Comparison of ENCODE assay signal across 13 mouse cellular contexts in genomic region chr10:77144372-77144771, GRCm38 (mm10). TPM values are rescaled to one million over a fixed set of nuclear protein-coding genes. Genes with fewer than 3 reads are reported as not detected.
DNase-seq lines count a peak whose midpoint lies in the region; ATAC-seq and TF ChIP-seq lines count a peak whose summit lies in the region.
"Had no signal": no experiment of that assay in that cellular context is flagged by ENCODE, and none has a peak within 500 bp of the region (broad histone marks: within the 10 kb centered on the region; RNA-seq: fewer than 3 reads in every experiment).

No protein-coding gene starts in this region.

- H3K9ac ChIP-seq in lung, embryonic 14.5 days, result no peak overlapping the region
- no peak overlapping the region for H3K9ac ChIP-seq in midbrain, embryonic 14.5 days (replicated peaks; ENCODE audit: low read length)
- H3K9ac ChIP-seq: limb, embryonic 13.5 days had no signal

- WGBS in embryonic facial prominence, embryonic 10.5 days, result 92% methylated on average over 2 of the region's 2 CpGs
- 85% methylated on average over 2 of the region's 2 CpGs for WGBS in lung, embryonic 14.5 days
- 94% methylated on average over 2 of the region's 2 CpGs for WGBS in midbrain, embryonic 14.5 days

- H3K27me3 ChIP-seq in embryonic facial prominence, embryonic 10.5 days (replicated peaks; ENCODE audit: low read depth, poor library complexity, severe bottlenecking), result no peaks in the 10 kb centered on the region
- H3K27me3 ChIP-seq in lung, embryonic 14.5 days (ENCODE audit: insufficient read depth, low read length), result no peaks in the 10 kb centered on the region
- no peaks in the 10 kb centered on the region for H3K27me3 ChIP-seq in midbrain, embryonic 14.5 days (ENCODE audit: control insufficient read depth, insufficient read depth, low read length)
- H3K27me3 ChIP-seq: limb, embryonic 13.5 days had no signal

- H3K4me3 ChIP-seq in embryonic facial prominence, embryonic 10.5 days, result no peak overlapping the region
- H3K4me3 ChIP-seq in lung, embryonic 14.5 days (ENCODE audit: low read depth, low read length), result no peak overlapping the region
- no peak overlapping the region for H3K4me3 ChIP-seq in midbrain, embryonic 14.5 days (replicated peaks; ENCODE audit: low read depth, low read length)
- H3K4me3 ChIP-seq: limb, embryonic 13.5 days had no signal

- peak; percentile 35 for DNase-seq in adrenal gland, postnatal 10 days
- DNase-seq in adrenal gland, postnatal 4 days (ENCODE audit: low spot score in 2 of 2), result no peak
- DNase-seq in kidney, adult 18-20 months, result peak; percentile 52
- no peak for DNase-seq in kidney, postnatal 14 days
- no peak for DNase-seq in embryonic facial prominence, embryonic 10.5 days (ENCODE audit: low spot score)
- DNase-seq in lung, embryonic 14.5 days, result peak; percentile 44
- DNase-seq in T-cell, adult 2 months (ENCODE audit: low spot score), result no peak
- DNase-seq in midbrain, embryonic 14.5 days, result no peak
- DNase-seq: adrenal gland, adult 8-10 months; cerebellum, adult 8-10 months; heart, postnatal 10 days; thymus, postnatal 25 days had no signal

- ATAC-seq in lung, embryonic 14.5 days (ENCODE audit: insufficient read depth), result no peak
- no peak for ATAC-seq in midbrain, embryonic 14.5 days (ENCODE audit: low FRiP score, low TSS enrichment)

- peak overlapping the region; percentile 45; the same call in 1 of the 2 replicates for H3K27ac ChIP-seq in embryonic facial prominence, embryonic 10.5 days (replicated peaks)
- no peak overlapping the region for H3K27ac ChIP-seq in lung, embryonic 14.5 days (ENCODE audit: low read depth)
- H3K27ac ChIP-seq in midbrain, embryonic 14.5 days (replicated peaks; ENCODE audit: low read depth, low read length), result no peak overlapping the region
- H3K27ac ChIP-seq: limb, embryonic 13.5 days had no signal

- peaks cover 16% of the 10 kb centered on the region for H3K36me3 ChIP-seq in embryonic facial prominence, embryonic 10.5 days (replicated peaks)
- H3K36me3 ChIP-seq in lung, embryonic 14.5 days (ENCODE audit: insufficient read depth), result no peaks in the 10 kb centered on the region
- H3K36me3 ChIP-seq in midbrain, embryonic 14.5 days (ENCODE audit: control insufficient read depth, insufficient read depth, low read length), result no peaks in the 10 kb centered on the region
- H3K36me3 ChIP-seq: limb, embryonic 13.5 days had no signal

- H3K4me1 ChIP-seq in embryonic facial prominence, embryonic 10.5 days, result peaks cover 67% of the 10 kb centered on the region
- H3K4me1 ChIP-seq in lung, embryonic 14.5 days (ENCODE audit: insufficient read depth), result 0 out of 2 replicates have a peak, but pooled peaks cover 5% of the 10 kb centered on the region
- no peaks in the 10 kb centered on the region for H3K4me1 ChIP-seq in midbrain, embryonic 14.5 days (ENCODE audit: control insufficient read depth, insufficient read depth, low read length)

- no peaks in the 10 kb centered on the region for H3K9me3 ChIP-seq in embryonic facial prominence, embryonic 10.5 days
- H3K9me3 ChIP-seq in lung, embryonic 14.5 days (ENCODE audit: low read depth, low read length), result no peaks in the 10 kb centered on the region
- no peaks in the 10 kb centered on the region for H3K9me3 ChIP-seq in midbrain, embryonic 14.5 days (ENCODE audit: control insufficient read depth, low read length)
- H3K9me3 ChIP-seq: limb, embryonic 13.5 days had no signal

- TF ChIP-seq CTCF in lung, embryonic 14.5 days (IDR thresholded peaks at IDR 0.05; ENCODE audit: low read depth), result peak; percentile 63

- H3K4me2 ChIP-seq in lung, embryonic 14.5 days, result no peak overlapping the region
- H3K4me2 ChIP-seq in midbrain, embryonic 14.5 days (ENCODE audit: low read length), result no peak overlapping the region
- H3K4me2 ChIP-seq: limb, embryonic 13.5 days had no signal

RNA-seq across cellular contexts. Expression of gene Col18a1, which starts 22.0 kb away (rescaled TPM):
- 100 to 1,000 TPM in 1 of 2 experiments, 10 to 100 TPM in 1; 85.2 to 159 TPM for total RNA-seq in adrenal gland, postnatal 10 days (2021)
- total RNA-seq in adrenal gland, postnatal 4 days (2021), result 10 to 100 TPM; 96.8 to 99.4 TPM
- 184 and 201 TPM in 2 replicates for polyA plus RNA-seq in embryonic facial prominence, embryonic 10.5 days (2016; fragmentation: Nextera tagmentation; extraction: Ambion mirVana)
- polyA plus RNA-seq in lung, embryonic 14.5 days (2014; fragmentation: Nextera tagmentation; extraction: Ambion mirVana), result 204 and 217 TPM in 2 replicates
- 8.5 and 33.0 TPM in 2 replicates for polyA plus RNA-seq in midbrain, embryonic 14.5 days (2014; fragmentation: Nextera tagmentation; extraction: Ambion mirVana)

Comparison
In these comparisons a context has a peak if more than half of its experiments do, and no peak if none do; other contexts are left out.
1. DNase-seq: peak in adrenal gland, postnatal 10 days (single experiment), kidney, adult 18-20 months (single experiment) and lung, embryonic 14.5 days (single experiment); none in adrenal gland, postnatal 4 days (0 of 2), kidney, postnatal 14 days (single experiment), embryonic facial prominence, embryonic 10.5 days (single experiment), T-cell, adult 2 months (single experiment) and midbrain, embryonic 14.5 days (single experiment).